Mouse (Mus musculus): ENCODE measurements around the gene Galk1.

Gene Galk1

DNA sequence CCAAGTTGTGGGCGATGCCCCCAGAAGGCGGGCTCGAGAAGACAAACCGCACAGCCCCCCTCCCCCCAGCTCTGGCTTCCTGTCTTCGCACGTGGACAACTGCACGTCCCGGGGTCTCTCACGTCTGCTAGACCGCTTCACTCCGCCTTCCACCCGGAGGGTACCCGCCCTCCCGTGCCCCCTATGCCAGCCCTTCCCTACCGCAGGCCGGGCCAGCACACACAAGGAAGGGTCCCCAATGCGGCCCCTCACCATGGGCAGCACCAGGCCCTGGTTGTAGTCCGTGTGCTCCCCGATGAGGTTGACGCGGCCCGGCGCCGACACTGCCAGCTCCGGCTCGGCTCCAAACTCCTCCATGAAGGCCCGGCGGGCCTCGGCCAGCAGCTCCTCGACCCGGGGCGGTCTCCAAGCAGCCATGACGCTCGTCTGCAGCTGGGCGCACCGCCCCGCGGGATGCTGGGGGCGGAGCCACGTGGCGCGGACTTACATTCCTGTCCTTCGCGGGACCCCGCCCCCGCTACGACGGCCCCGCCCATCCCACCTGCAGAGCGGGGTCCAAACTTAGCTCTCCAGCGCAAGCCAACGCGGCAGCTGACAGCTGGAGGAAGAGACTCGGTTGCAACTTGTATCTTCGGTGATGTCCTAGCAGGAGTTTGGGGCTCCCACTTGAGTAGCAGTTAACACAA, at the start of gene Galk1:
Gene Galk1 (minus strand): TSS at position 458 of the 686 bp plus-strand sequence.
- DNase-seq = peak; percentile 97

DNA sequence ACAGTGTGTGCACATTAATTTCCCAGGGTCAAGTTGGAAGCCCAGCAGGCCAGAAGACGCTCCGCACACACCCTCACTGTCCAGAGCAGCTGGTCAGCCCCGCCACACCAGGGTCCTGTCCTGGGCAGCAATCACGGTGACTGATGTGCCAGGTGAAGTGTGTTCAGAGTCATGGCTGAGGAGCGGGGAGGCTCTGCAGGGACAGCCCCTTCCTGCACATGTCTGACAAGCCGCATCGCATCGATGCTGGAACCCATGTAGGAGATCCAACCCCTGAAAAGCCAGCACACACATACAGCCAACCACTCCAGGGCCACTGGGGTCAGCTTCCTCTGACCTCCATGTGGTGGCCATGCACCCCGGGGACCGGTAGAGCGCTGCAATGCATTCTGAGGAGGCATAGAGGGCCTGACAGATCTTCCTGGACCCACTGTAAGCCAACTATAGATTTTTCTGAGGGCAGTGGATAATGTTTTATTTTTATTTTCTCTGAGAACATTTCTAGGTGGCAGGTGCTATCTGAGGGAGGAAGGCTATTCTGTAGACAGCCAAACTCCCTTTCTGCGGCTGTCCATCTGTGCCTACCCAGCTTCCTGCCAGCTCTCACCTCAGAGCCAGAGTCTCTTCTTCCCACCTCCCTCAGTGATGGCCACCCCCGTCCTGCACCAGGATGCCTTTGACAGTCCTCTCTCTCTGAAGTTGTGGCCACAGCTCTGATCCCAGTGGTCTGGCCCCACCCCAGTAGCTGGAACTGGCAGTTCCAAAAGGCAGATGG, 49.3 kb upstream of the Galk1 start:
- no peak for DNase-seq

DNA sequence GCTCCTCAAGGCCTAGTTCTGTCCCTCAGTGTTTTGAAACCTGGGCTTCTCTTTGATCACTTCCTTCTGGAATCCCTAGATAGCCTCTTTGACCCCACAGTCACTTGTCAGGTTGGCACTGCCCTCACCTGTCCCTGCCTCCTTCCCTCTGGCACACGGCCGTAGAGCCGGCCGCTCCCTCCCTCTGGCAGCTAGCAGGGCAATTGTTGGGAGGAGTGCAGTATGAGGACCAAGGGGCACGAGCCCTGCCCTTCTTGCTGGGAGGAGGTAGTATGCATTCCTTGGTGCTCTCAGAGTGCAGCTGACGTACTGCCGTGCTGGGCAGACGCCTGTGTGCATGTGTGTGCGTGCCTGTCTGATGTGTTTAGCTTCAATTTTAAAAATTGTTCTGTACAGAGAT, 48.1 kb upstream of the Galk1 start:
- DNase-seq = no peak

DNA sequence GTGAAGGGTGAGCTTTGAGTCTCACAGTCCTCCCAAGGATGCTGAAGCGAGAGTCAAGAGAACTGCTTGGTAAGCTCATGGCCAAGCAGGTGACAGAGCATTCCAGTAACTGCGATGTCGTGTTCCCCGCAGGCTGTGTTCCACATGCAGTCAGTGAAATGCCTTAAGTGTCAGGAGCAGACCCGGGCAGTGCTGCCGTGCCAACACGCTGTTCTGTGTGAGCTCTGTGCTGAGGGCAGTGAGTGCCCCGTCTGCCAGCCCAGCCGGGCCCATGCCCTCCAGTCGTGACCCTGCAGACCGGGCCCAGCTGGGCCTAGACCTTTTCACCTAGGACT, 47.1 kb upstream of the Galk1 start:
- DNase-seq = no peak

DNA sequence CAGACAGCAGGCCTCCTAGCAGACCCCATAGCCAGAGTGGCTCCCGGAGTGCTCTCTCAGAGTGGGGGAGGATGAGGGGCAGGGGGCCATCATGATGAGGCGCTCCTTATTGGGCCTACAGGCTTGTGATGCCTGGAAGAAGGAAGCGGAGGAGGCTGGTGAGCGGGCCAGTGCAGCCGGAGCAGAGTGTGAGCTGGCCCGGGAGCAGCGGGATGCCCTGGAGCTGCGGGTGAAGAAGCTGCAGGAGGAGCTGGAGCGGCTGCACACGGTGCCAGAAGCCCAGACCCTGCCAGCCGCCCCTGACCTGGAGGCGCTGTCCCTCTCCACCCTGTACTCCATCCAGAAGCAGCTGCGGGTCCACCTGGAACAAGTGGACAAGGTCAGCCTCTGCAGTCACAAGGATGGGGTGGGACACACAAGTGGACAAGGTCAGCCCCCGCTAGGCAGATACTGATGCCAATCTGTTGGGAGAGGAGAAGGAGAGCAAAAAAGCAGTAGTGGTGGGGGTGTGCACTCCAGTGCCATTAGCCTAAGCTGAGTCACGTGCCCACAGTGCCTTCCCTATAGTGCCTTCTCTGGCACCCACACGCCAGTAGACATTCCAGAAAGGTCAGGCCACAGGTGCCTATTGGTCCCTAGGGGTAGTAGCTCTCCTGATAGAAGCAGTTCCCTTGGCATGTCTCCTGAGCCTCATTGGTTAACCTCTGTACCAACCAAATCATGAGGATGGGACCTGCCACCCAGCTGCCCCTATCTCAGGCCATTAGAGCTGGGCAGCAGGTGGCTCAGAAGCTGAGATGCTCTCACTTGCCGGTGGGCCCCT, 46.6 kb upstream of the Galk1 start:
- no peak for DNase-seq

DNA sequence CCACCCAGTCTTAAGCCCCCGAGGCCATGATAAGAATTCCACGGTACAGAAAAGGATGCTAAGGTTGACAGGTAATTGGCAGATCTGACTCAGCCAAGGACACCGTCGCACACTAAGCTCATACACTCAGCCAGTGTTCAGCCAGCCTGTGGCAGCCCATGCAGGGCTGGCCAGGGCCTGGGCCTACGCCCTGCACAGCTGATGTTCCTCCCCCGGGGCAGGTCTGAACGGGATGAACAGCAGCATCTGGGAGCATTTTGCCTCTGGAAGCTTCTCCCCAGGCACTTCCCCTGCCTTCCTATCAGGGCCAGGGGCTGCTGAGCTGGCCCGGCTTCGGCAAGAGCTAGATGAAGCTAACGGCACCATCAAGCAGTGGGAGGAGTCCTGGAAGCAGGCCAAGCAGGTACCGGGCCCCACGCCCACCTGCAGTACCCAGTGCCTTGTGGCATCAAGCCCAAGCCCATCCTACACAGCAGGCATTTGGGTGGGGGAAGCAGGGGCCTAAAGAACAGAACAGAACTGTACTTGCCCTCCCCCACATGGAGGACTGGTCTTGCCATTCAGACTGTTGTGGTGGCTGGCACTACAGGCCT, 45.6 kb upstream of the Galk1 start:
- DNase-seq = no peak

DNA sequence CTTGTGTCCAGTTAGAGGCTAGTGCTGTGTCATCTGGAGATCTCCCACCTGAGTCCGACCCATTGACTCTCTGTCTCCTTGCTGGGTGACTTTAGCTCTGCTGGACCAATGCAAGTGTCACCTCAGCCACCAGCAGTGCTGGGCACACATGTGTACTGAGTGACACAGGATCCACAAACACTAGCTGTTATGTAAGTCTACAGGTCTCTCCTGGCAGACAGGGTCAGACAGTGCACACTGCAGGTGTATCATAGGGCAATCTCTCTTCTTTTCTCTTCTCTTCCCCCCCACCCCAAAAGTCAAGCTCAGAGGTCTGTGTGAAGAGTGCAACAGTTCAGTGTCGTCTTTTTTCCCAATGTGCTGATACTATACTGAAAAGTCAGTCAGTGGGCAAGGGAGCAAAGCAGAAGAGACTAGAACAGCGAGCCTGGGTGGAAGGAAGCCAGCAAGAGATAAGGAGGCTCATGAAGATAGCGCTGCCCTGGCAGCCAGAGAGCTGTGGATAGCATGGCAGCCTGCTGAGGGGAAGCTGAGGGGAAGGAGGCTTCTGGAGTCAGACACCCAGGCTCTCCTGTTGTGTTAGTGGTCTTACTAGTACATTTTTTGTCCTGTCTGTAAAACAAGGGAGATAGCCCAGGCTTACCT, 44.8 kb upstream of the Galk1 start:
- DNase-seq = no peak

DNA sequence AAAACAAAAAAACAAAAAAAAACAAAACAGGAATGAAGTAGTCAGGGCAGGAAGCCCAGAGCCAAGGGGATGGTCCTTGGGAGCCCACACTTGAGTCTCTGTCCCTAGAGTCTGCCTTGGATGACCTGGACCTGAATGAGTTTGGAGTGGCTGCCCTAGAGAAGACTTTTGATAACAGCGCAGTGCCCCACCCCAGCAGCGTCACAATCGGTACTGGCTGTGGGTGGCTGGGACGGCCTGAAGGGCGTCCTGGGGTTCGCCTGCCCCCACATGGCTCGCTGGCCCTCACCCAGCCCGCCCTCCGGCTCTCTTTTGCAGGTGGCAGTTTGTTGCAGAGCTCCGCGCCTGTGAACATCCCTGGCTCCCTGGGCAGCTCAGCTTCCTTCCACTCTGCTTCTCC, 43.4 kb upstream of the Galk1 start:
- DNase-seq = no peak

DNA sequence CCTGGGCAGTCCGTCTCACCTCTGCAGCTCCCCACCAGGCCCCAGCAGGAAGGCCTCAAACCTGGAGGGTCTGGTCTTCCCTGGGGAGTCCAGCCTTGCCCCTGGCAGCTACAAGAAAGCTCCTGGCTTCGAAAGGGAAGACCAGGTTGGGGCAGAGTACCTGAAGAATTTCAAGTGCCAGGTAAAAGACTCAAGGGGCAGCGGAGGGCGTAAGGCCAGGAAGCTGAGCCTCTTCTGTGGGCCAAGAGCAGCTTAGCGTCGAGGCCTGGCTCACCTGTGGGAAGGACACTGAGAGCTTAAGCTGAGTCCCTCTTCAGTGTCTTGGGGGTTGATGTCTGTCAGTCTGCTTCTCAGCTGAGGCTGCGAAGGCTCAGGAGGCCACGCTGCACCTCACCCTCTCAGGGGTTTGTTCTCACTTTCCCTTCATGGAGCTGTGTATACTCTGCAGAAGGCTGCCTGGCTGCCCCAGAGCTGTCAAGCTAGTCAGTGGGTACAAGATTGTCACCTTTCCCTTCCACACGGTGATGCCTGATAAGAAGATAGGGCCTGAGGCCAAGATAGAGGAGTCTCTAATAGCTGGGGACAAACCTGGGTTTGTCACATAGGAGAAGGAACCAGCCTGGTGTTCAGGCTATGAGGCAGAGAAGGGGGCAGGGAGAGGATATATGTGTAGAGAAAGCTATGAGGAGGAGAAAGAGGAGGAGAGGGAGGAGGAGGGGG, 41.2 kb upstream of the Galk1 start:
- DNase-seq = no peak

DNA sequence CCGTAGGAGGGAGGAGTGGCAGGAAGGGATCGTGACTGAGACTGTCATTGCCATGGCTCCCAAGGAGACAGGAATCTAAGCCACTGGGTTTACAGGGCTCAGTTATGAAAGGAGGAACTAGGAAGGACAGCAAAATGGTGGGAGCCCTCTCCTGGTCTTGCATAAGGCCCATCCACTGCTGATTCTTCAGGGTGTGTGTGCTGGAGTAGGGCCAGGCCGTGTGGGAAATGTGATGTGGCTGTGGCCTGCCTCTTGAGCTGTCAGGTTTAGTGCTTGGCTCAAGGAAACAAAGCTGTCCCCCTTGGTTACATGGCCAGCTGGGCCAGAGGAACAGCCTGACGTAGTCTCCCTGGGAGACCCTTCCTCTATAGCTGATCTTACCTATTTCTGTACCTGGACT, 37.7 kb upstream of the Galk1 start:
- DNase-seq = no peak

DNA sequence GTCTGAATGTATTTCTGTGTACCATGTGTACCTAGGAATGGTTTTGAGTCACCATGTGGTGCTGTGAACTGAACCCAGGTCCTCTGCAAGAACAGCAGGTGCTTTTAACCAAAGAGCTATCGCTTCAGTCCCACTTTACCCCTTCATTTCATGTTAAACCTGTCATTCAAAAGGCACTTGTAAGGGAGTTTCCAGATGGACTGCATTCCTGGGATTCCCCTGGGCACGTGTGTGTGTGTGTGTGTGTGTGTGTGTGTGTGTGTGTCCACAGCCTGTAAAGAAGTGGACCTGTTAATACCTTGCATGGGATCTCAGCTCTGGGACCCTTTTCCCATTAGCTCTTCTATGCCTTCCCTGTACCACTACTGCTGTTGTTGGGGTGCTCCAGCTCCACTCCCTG, 37.1 kb upstream of the Galk1 start:
- DNase-seq = no peak

DNA sequence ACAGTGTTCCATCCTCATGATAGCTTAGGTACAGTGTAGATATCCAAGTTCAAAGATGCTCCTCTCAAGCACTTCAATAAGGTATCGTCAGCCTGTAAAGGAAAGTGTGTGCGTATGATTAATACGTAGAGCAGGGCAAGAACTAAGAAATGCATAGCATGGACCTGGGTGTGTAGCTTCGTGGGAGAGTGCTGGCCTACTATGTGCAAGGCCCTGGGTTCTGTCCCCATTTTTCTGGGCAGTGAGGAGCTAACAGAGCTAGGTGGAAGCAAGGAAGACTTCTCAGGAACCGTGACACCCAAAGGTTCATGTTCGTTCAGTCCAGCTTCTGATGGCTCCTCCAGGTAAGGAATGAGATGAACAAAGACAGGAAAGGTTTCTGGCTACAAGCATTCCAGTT, 32.7 kb upstream of the Galk1 start:
- no peak for DNase-seq

DNA sequence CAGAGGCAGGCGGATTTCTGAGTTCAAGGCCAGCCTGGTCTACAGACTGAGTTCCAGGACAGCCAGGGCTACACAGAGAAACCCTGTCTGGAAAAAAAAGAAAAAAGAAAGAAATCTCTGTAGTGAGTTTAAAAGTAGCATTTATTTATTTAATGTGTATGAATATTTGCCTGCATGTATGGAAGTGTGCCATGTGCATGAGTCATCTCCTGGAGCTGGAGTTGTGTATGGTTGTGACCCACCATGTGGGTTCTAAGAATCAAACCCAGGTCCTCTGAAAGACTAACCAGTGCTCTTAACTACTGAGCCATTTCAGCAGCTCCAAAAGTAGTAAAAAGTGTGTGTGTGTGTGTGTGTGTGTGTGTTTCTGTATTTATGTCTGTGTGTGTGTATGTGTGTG, 30.8 kb upstream of the Galk1 start:
- DNase-seq = no peak

DNA sequence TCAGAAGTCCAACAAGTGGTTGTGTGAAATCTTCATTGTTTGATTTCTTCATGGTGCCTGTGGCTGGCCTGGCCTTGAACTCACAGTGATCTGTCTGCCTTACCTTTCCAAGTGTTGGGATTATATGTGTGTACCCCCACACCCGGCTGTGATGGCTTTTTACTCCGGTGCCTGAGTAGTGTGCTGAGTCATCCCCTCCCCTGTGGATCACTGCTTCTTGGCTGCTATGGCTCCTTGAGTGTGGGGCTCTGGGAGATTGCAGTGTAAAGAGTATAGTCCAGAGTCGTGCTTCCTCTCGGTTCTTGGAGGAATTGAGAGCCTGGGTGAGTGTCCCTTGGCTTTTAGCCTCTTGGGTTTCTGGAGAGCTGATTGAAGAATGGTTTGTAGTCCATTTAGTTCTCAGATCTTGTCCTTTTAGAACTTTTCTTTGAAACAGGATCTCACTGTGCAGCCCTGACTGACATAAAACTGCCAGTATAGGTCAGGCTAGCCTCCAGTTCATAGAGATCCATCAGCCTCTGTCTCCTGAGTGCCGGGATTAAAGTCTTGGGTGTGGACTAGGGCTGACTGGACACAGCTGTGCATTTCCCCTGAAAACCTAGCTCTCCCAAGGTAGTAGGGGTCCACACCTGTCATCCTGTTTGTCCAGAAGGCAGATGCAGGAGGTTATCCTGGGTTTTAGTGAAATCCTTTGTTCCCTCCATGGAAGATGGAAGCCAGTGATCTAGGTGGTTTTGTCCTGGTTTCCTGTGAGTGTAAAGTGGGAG, 30.0 kb upstream of the Galk1 start:
- DNase-seq = no peak

DNA sequence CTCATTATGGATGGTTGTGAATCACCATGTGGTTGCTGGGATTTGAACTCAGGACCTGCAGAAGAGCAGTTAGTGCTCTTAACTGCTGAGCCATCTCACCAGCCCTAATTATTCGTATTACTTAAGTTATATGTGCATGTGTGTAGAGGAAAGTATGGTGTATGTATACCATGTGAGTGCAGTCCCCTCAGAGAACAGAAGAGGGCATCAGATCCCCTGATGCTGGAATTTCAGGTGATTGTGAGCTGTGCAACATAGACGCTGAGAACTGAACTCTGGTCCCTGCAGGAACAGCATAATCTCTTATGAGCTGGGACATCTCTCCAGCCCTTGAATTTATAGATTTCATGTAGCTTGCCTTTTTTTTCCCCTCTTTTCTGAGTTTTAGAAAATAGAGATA, 29.3 kb upstream of the Galk1 start:
- DNase-seq = no peak

DNA sequence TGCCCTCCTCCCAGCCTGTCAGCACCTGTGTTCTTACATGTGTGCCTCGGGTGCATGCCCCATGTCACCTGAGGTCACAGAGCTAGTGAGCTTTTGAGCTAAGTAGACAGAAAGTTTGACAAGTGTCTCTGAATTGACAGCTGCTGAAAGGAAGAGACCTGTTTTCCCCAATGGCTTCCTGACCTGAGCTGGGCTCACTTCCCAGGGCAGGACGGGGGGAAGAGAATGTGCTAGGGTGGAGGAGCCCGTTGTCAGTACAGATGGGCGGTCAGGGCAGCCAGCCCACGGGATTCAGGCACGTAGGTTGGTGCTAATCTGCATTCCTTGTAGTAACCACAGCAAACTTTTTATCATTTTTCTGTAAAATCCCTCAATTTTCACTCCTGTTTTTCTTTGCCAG, 28.1 kb upstream of the Galk1 start:
- DNase-seq = no peak

DNA sequence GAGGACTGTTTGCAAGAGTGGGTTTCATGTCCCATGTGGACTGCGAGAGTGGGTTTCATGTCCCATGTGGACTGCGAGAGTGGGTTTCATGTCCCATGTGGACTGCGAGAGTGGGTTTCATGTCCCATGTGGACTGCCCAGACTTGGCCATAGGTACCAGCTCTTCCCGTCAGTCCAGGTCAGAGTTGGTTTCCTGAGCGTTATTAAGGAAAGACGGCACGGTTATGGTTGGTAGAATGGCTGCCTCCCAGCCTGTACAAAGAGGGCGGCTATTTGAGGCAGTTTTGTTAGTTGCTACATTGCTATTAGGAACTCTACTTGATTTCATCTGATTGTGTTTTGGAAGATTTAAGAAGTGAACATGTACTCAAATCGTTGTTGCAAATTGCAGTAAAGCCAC, 25.3 kb upstream of the Galk1 start:
- DNase-seq = no peak

DNA sequence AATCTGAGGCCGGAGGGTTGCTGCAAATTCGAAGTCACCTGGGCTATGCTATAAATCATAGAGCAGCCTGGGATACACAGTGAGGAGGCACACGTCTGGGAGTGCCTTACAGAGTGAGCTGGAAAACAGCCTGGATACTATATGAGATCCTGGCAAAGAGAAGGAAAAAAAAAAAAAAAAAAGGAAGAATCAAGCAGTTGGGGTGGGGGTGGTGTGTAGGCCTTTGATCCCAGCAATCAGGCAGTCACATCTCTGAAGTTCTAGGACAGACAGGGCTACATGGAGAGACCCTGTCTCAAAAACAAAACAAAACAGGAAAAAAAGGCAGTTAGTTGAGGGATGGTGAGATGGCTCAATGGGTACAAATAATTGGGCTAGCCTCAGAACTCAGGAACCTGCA, 24.2 kb upstream of the Galk1 start:
- no peak for DNase-seq

DNA sequence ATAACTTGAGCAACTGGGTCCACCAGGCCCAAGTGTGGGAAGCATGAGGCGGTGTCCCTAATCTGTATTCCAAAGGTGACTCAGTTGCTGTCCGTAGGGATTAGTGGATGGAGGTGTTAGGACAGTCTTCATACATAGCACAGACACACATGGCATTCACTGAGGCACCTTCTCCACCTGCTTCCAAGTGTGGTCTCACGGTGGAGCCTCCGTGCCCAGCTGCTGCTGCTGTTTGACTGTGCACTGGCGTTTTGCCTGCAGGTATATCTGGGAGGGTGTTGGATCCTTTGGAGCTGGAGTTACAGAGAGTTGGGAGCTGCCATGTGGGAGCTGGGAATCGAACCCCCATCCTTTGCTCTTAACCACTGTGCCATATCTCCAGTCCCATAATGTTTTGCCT, 22.1 kb upstream of the Galk1 start:
- DNase-seq = no peak

DNA sequence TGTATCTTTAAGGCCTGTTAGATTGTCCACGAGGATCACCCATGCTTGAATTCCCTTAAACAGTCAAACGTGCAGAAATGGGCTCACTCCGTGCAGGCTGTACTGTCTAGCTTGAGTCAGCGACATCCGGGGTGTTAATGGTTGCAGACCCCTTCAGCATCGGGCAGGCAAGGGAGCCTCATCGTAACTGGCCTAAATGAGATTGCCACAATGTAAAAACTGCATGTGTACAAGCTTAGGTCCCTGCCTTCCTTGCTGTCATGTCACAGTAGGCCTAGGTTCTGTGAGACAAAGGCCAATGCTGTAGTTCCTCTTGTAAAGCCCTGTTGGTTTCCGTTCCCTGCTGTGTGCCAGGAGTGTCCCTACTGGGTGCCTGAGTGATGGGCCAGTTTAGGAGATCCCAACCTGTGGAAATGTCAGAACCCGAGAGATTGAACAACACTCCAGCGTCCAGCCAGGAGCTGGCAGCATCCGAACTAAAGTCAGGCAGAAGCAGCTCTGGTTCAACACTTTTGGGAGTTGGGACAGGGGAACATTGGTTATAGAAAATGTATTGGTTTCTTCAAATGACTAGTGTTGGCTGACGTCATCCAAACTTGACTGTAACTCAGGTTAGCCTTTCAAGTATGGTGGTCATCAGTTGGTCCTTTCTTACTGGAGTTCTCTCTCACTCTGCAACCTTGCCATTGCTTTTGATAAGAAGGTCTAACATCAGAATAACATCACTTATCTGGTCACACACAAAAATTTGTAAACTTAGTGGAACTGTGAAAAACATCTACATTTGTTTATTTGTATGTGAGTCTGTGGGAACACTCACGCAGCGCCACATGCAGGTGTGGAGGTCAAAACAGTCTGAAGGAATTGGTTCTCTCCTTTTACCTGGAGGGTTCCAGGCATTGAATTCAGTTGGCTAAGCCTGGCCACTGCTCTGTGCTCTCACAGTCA, 18.7 kb upstream of the Galk1 start:
- peak; percentile 50 for DNase-seq

Data from kidney, postnatal 10 days (tissue).